Mouse (Mus musculus): ENCODE data around the gene Ube2r2.

DNA sequence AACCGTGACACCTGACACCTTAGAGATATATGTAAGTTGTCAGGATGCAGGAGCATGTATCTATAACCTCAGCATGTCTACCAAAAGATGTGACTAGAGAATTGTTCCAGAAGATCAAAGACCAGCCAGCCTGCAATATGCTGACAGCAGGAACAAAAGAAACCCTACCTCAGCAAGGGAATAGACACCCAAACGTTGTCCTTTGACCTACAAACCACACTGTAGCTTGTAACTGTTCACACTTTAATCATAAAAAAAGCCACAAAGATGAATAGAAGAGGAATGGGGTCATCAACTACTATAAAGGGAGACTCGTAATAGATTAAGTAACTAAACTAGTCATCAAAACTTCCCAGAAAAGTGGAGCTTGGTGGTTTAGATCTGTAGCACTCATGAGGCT is 105.4 kb downstream of the Ube2r2 start:
- TF ChIP-seq POLR2A (IDR thresholded peaks at IDR 0.05; ENCODE audit: low read depth, low read length): no peak
- no peak for TF ChIP-seq CTCF (IDR thresholded peaks at IDR 0.05; ENCODE audit: borderline replicate concordance, insufficient read depth, low read length)
